Mouse (Mus musculus) testis, adult 2 months (tissue): ENCODE measurements at regions not wholly inside any gene's neighbourhood (a gene's known extent, or its start where the extent isn't known, plus 50 kb on each side); places are given as distances from the start of the nearest gene placed in this dataset.

Experiments used
- CTCF ChIP-seq: fragments of 200-500 bp; IDR thresholded peaks from 2 replicates; pipeline ENCODE4 v1.5.1; 2012; ENCODE audit warnings: low read depth, mild to moderate bottlenecking, inconsistent platforms, low read length, moderate library complexity; ENCODE audit not compliant: control insufficient read depth, insufficient read depth, insufficient replicate concordance
- POLR2A ChIP-seq: fragments of 200-500 bp; IDR thresholded peaks from 2 replicates; pipeline ENCODE4 v1.6.1; 2012; ENCODE audit warnings: low read depth, mild to moderate bottlenecking, inconsistent platforms, low read length, moderate library complexity; ENCODE audit not compliant: control insufficient read depth

- TF ChIP-seq CTCF (no peak), POLR2A (no peak)
These were observed 69.7 kb upstream of the Casz1 start for GRCm38 (mm10) chr4:148734547-148734946.
